Mouse (Mus musculus): ENCODE measurements at regions not wholly inside any gene's neighbourhood (a gene's known extent, or its start where the extent isn't known, plus 50 kb on each side); places are given as distances from the start of the nearest gene placed in this dataset.

DNA sequence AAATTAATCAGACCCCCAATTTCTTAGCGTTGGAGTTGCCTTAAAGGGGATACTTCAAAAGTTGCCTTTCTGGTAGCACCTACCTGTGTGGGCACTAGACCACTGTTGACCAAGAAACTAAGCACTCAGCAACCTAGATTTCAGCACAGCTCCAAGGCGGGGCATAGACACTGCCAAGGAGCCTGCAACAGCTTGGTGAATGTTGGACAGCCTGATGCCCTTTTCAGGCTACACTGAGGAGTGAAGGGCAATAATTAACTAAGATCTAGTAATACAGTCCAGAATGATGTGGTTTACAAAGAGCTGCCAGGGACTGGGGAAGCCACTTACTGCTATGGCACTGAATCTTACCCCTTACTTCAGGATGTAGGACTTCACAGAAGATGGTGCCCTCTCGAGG lies 304.9 kb downstream of the Satb1 start:
- no peak for DNase-seq (ENCODE audit: low read depth, low spot score)

DNA sequence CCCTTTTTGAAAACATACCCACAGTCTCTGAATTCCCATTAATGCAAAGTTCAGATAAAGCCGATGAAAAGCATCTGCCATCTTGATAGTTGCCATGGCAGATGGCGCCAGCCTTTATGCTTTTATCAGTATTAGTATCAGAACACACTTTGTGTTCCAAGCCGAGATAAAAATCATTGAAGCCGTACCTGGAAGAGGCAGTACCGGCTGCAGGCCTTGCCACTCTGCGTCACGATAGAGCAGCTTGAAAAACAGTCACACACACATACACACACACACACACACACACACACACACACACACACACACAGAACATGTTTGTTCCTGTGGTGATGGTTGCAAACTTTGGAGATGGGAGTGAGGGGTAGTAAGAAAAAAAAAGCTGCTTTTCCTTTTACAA lies 306.2 kb downstream of the Satb1 start:
- no peak for DNase-seq (ENCODE audit: low read depth, low spot score)

DNA sequence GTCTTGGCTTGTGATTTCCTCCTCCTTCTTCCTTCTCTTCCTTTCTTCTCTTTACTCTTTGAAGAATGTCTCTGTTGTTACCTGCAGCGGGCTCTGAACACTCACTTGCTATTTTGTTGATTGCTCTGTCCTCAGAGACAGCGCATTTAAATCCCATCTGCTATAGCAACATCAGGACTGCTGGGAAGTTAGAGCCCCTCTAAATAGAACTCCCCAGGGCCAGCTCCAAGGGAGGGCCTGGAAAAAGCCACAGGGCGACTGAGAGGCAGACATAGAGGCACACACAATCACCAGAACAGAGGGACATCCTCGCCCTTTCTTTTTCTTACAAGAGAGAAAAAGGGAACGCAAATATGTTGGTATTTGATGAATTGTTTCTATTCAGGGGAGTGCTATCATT lies 306.6 kb downstream of the Satb1 start:
- DNase-seq (ENCODE audit: low read depth, low spot score): no peak

DNA sequence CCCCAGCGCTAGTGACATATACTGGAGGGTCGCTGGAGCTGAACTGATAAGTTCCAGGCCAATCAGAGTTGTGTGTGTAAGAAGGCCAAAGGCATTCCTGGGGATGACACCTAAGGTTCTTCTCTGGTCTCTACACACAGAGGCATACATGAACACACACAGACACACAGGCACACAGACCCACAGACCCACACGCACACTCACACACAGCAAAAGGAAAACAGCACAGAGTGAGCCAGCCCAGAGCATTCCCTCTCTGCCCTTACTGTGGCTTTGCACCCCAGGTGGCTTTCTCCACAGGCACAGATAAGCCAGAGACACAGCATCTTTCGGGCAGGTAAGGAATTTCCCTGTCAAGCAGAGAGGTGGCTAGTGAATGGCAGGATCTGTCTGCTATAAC lies 307.1 kb downstream of the Satb1 start:
- no peak for DNase-seq (ENCODE audit: low read depth, low spot score)

DNA sequence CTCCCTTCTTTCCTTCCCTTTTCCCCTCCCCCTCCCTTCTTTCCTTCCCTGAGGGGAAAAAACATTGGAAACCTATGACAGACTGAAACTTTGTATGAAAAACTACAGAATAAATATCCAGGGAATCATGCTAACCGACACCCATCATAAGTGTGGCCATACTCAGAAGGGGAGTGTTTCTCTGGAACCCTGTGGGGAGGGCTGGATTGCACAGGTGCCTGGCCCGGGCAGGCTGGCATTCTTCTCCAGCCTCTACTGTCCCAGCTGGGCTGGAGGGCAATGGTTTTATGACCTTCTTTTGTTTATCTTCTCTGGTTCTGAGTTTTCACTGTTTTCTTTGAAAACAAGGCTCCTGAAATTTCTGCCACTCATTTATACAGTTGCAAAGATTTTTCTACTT lies 307.9 kb downstream of the Satb1 start:
- DNase-seq (ENCODE audit: low read depth, low spot score): no peak

DNA sequence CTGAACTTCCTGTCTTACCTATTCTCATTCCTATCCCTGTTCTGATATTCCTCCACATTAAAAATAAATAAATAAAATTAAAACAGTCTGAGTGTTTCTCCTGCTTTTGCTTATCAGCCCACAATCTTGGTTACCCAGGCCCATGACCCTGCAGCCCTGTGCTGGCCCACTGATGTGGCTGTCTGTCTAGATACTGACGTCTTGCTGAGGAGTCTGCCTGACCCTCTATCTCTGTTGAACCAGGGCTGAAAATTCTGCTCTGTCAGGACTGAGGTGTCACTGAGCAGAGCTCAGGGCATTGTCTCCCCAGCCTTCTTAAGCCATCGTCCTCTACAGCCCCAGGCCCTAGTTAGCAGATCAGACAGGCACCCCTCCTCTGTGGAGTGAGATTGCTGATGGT lies 321.2 kb downstream of the Satb1 start:
- DNase-seq (ENCODE audit: low read depth, low spot score): no peak

DNA sequence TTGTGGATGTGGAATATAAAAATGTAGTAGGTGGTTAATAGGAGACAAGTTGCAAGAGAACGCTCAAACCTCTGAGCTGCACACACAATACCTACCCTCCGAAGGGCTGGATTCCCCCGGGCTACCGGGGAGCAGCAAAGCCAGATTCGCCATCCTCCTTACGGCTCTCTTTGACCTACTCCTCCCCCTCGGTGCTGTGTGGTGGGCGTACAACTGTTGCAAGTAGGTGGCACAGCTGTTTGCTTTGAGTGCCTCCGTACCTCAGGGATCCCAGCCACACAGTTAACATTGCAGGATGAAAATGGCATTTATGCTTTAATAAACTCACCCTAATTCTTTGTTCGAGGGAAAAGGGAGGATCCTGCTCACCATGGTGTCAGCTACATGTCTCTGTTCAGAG lies 321.6 kb upstream of the Tbc1d5 start:
- no peak for DNase-seq (ENCODE audit: low read depth, low spot score)

DNA sequence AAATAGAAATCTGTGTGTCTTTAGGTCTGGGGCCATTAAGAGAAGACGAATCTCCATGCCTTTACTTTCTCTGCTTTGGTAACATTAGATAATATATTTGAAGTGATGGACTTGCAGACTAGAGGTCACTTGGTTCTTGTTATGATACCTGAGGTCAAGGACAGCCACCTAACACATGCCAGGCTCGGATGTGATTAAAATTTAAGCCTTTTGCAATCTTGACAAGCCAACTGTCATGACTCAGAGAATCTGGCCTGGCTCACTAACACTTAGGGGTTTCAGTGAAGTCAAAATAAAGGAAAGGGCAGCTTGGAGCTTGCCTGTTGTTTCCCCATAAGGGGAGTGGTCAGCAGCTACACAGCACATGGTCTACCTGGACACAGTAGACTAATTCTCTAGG lies 320.4 kb upstream of the Tbc1d5 start:
- DNase-seq (ENCODE audit: low read depth, low spot score): no peak

DNA sequence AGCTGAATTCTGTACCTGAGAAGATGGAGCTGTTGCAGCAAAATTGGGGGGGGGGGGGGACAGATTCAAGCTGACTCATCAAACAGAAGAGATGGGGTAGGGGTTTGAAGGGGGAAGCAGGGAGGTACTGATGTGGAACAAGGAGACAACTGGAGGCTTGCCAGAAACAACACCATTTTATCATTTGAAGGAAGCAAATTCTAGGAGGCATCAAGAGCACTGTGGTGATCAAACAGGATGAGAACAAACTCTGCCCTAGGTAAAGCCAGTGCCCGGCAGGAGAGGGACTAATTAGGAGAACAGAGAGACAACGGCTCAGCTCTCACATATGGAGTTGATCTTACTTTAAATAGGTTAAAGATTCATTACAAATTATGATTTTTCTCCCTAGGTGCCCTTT lies 315.9 kb upstream of the Tbc1d5 start:
- no peak for DNase-seq (ENCODE audit: low read depth, low spot score)

DNA sequence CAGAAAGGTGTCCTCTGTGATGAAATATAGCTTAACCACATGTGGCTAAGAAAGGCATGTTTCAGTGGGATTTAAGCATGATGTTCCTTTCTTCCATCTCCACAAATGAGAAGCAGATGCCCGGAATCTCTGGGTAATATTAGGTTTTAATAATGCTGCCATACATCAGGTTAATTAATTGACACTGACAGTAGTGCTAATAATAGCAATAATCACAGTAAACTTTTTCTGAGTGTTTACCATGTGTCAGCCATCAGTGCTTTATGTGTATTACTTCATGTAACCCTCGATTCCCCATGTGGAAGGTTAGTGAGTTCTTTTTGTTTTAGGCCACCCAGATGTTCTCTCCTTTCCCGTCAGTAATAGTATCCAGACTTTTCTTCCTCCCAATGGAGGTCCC lies 310.2 kb upstream of the Tbc1d5 start:
- DNase-seq (ENCODE audit: low read depth, low spot score): no peak

DNA sequence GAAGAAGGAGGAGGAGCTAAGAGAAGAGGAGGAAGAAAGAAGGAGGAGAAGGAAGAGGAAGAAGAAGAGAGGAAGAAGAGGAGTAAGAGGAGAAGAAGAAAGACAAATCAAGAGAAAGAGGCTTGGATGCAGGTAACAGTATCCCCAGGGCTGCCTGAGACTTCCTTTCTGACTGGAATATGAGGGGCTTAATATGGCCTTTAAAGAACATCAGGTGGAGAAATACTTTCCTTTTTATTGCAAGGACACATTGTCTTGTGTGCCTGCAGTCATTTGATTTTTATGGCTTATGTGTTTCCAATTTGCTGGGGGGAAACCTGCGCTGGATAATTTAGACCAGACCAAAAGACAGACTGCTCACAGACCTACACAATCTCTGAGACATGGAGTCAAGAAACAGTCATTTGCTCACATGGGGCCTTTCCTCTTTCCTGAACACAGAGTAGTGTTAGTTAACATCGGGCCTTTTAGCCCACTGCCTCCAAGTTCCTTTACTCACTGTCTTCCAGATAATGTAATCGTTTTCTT lies 308.8 kb upstream of the Tbc1d5 start:
- DNase-seq (ENCODE audit: low read depth, low spot score): no peak

DNA sequence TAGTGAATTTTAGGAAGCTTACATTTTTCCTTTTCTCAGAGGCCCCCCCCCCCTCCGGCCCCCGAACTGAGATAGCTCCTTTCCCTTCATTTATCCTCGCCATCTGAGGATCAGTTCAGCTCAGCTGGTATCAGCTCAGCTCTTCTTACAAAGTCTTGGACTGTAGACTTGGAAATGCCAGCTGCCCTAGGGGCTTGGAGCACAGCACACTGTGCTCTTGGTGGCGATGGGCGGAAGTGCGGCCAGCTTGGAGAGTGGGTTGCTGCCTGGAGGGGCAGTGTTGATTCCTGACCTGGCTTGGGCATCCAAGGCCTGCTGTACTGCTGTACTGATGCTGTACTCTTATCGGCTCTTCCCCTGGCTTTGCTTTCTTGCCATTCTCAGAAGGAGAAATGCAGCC lies 298.7 kb upstream of the Tbc1d5 start:
- no peak for DNase-seq (ENCODE audit: low read depth, low spot score)

DNA sequence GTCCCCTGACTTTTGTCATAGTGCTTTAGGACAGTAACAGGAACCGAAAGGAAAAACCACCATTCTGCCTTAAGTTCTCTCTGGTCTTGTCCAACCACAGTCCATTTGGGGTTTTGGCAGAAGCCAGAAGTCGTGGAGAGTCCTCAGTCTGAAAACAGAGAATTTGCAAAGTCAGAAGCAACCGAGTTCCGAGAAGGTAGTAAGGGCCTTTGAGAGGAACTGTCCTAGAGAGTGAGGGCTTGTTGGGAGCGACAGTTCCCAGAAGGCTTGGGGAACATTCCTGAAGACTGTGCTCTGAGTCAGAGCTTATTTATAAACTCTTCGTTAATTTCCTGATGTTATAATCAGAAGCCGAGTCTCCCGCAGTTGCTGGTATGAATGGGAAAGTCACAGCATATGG lies 298.3 kb upstream of the Tbc1d5 start:
- DNase-seq (ENCODE audit: low read depth, low spot score): peak; percentile 27

DNA sequence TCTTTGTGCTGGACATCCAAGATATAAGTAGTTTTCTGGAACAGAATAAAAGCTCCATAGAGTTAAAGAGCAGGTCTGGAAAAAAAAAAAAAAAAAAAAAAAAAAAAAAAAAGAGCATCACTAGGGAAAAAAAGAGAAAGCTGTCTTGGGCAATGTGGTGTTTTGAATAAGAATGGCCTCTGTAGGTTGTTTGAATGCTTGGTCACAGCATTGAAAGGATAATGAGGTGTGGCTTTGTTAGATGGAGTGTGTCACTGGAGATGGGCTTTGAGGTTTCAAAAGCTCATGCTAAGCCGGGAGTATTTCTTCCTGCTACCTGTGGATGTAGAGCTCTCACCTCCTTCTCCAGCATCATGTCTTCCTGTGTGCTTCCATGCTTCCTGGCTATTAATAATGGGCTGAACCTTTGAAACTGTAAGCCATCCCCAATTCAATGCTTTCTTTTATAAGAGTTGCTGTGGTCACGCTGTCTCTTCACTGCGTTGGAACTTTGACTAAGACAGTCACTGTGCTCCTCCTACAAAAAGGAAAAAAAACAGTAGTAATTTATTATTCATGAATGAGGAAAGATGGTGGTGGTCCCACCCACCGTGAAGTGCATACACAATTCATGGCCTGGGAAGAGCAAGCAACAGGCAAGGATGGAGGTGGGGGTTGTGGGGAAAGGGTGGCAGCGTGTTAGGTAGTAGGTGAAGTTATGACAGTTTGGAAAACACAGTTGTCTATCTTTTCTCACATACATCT lies 283.2 kb upstream of the Tbc1d5 start:
- no peak for DNase-seq (ENCODE audit: low read depth, low spot score)

DNA sequence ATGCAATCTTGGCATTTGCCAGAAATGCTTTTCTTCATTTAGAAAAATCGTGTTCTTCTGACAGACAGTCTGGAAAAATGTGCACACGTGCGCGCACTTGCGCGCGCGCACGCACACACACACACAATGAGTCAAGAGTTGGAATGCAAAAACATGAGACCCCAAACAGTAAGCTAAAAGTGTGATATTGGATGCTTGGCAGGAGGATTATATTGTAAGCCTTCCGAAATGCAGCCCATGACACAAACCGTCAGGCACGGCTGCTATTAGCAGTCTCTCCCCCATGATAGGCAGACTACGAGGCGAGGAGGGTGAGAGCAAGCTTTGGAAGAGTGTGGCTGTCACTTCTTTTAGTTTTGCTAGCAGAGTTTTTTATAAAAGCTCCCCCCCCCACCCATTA lies 282.1 kb upstream of the Tbc1d5 start:
- DNase-seq (ENCODE audit: low read depth, low spot score): no peak

DNA sequence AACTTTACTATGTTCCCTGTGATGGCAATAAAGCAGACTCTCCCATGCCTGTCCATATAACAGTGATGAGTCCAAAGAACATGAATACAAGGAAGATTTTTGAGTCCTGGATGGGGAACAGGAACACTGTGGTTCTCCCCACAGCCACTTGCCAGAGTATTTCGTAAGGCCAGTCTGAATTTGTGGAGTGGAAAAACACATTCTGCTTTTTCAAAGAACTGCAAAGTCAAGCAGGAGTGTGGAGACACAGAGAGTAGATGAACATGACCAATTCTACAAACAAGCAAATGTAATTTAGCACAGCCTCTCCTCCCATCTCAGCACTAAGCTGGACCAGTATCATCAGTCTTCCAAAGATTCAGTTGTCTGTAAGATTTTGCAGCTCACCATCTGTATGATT lies 280.0 kb upstream of the Tbc1d5 start:
- DNase-seq (ENCODE audit: low read depth, low spot score): peak; percentile 4

DNA sequence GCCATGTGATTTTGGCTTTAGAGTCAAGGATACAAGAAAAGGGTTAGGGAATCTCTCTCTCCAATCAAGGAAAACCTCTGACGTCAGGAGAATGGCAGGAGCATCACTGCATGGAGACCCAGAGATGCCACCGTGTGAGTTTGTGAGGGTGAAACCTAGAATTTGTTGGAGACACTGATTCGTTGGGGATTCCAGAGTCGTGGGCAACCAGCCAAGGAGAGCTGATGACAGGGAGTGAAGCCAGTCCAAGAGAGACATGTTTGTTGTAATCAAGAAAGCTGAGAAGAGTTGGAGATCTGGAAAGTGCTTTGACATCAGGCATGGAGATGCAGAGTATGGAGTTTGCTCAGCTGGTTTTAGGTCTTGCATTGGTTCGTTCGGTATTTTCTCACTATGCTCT lies 236.6 kb upstream of the Tbc1d5 start:
- no peak for DNase-seq (ENCODE audit: low read depth, low spot score)

DNA sequence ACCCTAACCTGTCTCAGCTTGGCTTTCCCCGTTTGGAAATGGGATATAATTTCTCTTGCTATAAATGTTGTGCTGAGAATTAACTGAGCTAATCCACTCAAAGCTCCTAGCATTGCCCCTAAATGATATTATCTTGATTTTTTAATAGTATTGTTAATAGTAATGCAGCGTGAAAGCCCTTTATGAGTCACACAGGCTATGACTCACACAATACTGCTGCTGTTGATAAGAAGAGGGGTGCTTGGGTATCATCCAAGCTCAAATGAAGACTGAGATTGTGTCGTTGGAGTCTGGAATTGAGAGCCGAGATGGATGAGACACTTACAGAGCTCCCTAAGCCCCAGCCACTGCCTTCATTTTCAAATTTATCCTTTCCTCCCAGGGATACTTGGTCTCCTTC lies 235.2 kb upstream of the Tbc1d5 start:
- DNase-seq (ENCODE audit: low read depth, low spot score): no peak

DNA sequence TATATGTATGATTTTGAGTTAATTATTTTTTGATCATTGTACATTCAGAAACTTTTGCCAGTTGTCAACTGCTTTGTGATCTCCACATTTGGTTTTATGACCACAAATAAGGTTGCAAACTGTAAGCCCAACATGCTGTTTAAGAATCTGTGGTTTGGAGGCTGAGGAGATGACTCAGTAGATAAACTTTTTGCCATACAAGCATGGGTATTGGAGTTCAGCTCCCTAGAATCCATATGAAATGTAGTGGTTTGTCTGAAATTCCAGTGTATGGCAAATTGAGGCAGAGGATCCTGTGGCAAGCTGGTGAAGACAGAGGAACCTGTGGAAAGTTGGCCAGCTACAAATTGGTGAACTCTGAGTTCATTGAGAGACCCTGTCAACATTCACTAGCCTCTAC lies 234.6 kb upstream of the Tbc1d5 start:
- no peak for DNase-seq (ENCODE audit: low read depth, low spot score)

DNA sequence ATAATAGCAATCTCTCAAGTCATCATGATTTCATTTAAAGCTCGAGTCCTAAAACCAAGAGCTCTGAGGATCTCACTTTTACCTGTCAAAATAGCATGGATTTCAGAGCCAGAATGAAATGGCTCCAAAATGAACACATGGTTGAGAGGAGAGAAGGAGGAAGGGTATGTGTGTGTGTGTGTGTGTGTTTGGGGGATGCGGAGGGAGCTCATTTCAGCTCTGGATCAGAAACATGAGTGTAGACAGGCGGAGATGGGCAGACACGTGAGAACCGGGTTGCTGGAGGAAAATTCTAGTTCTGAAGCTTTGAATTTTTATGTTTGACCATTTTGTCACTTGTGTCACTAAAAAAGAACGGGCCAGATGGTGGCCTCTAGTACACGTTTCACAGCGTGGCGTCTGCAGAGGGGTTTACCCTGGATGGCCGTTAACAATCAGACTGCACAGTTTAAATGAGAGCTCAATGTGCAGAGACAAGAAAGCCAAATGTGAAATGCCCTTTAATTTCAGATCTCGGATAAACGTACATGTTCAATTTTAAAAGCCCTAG lies 232.5 kb upstream of the Tbc1d5 start:
- peak; percentile 11 for DNase-seq (ENCODE audit: low read depth, low spot score)

DNA sequence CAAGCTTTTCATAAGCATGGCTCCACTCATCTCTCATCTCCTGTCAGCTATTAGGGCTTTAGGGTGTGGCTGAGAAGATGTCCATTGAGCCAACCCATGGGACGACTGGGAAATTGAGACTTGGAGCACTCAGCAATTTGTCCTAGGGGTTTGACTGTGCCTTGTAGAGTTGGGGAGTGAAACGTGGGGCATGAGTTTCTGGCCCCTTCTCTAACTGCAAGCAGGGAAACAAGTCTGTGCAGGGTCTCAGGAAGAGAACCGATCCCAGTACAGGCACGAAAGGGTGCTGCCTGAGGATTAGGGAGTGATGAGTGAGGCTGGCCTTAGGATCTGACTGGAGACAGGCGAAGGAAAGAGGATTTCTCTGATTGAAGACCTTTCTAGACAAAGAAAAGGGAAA lies 229.7 kb upstream of the Tbc1d5 start:
- DNase-seq (ENCODE audit: low read depth, low spot score): no peak

DNA sequence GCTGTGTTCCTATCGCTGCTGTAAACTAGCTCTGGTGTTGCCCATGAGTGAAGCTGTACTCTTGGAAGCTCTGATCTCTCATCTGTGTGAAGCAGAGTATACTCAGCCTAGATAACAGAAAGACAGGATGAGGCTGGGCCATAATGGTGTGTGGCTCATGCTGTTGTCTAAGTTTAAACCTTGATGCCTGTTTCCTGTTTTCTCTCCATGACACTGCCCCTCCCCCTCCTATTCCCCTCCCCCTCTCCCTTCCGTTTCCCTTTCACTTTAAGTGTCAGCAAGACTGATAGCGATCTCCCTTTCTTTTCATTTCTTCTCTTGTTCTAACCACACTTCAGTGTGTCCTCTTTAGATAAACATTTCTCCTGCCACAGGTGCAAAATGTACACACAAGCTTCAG lies 229.2 kb upstream of the Tbc1d5 start:
- DNase-seq (ENCODE audit: low read depth, low spot score): no peak

DNA sequence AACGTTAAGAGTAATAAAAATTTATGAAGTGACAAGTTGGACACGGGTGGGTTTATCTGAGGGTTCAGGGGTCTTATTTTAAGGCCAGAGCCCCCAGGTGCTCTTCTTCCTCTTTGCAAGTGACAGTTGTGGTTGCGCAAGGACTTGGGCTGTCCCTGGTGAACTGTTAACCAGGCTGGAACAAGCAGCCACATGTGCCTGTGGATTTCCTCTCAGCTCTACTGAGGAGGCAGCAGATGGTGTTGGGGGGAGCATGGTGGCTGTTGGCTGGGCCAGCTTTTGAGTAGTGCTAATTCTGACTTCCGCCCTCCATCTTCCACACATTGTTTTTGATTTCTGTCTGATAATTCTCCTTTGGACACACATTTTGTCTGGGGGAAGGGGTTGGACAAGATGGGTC lies 227.9 kb upstream of the Tbc1d5 start:
- DNase-seq (ENCODE audit: low read depth, low spot score): no peak

DNA sequence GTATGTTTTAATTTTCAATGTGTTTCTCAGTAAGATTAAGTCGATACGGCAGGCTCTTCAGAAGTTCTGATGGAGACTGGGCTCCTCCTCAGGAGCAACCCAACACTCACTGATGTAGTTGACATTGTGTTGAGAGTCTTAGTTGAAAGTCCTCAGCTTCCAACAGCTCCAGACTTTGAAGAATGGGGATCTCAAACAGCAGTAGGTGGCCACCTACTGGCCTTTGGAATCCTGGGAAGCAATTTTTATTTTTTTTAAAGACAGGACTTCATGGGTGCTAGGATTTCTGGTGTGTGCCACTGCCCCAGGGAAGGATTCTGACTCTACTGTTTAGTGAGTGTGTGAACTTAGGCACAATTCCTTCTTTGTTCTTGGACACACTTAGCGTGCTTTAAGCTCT lies 225.9 kb upstream of the Tbc1d5 start:
- no peak for DNase-seq (ENCODE audit: low read depth, low spot score)
